Mouse (Mus musculus) embryonic facial prominence, embryonic 14.5 days (tissue): ENCODE measurements around the gene Pdzd2. TPM values are rescaled to one million over a fixed set of nuclear protein-coding genes. Genes with fewer than 3 reads are reported as not detected.
A peak's percentile ranks its signal among the peaks of the same experiment; 100 is the strongest.

Source experiments
- ATAC-seq: fragments of 200-750 bp; cut with Nextera tagmentation; 2 replicates; pipeline ENCODE4 v1.8.0; 2017; ENCODE audit warnings: low read depth, moderate number of reproducible peaks, moderate TSS enrichment
- DNase-seq: peaks from one replicate; pipeline ENCODE4 v3.0.0-alpha.2; 2015; ENCODE audit warnings: low spot score
- H3K27ac ChIP-seq: fragments of 300-500 bp; sonication (generic); replicated peaks from 2 replicates; pipeline ENCODE4 v1.5.1; 2014; ENCODE audit warnings: low read depth, mild to moderate bottlenecking, low read length, moderate library complexity
- H3K27me3 ChIP-seq: fragments of 300-500 bp; sonication (generic); replicated peaks from 2 replicates; pipeline ENCODE4 v1.6.1; 2014; ENCODE audit warnings: low read length; ENCODE audit not compliant: control insufficient read depth, insufficient read depth
- H3K36me3 ChIP-seq: fragments of 300-500 bp; sonication (generic); 2 replicates; pipeline ENCODE4 v1.6.1; 2014; ENCODE audit warnings: low read length, mixed read lengths; ENCODE audit not compliant: control insufficient read depth, insufficient read depth
- H3K4me1 ChIP-seq: fragments of 300-500 bp; sonication (generic); 2 replicates; pipeline ENCODE4 v1.6.1; 2014; ENCODE audit warnings: antibody characterized with exemption, low read length; ENCODE audit not compliant: control insufficient read depth, insufficient read depth
- H3K4me2 ChIP-seq: fragments of 300-500 bp; sonication (generic); 2 replicates; pipeline ENCODE4 v1.6.1; 2014; ENCODE audit warnings: low read depth, mild to moderate bottlenecking, low read length, moderate library complexity, mixed read lengths
- H3K4me3 ChIP-seq: fragments of 300-500 bp; sonication (generic); 2 replicates; pipeline ENCODE4 v1.5.1; 2014; ENCODE audit warnings: low read depth, mild to moderate bottlenecking, low read length
- H3K9ac ChIP-seq: fragments of 300-500 bp; sonication (generic); 2 replicates; pipeline ENCODE4 v1.6.1; 2014; ENCODE audit warnings: low read depth, mild to moderate bottlenecking, low read length, moderate library complexity, mixed read lengths
- H3K9me3 ChIP-seq: fragments of 300-500 bp; sonication (generic); 2 replicates; pipeline ENCODE4 v1.6.1; 2016; ENCODE audit warnings: low read length; ENCODE audit not compliant: control insufficient read depth
- WGBS: fragments of 180-500 bp; shearing (Covaris S2); extraction: QIAGEN DNeasy Blood & Tissue Kit; methylation state at CpG from one replicate; pipeline ENCODE4 v1.1.7; 2014; 5-methylcytosine and 5-hydroxymethylcytosine counted together
- polyA plus RNA-seq: library from polyadenylated mRNA; unstranded; fragments of >200 nt; fragmentation: Nextera tagmentation; extraction: Ambion mirVana; gene quantifications from 2 replicates; pipeline ENCODE4 v1.2.1, GENCODE M21; 2014

Pdzd2 gene
- polyA plus RNA-seq, 1 experiment from 2014 or later: 28.0 TPM

DNA sequence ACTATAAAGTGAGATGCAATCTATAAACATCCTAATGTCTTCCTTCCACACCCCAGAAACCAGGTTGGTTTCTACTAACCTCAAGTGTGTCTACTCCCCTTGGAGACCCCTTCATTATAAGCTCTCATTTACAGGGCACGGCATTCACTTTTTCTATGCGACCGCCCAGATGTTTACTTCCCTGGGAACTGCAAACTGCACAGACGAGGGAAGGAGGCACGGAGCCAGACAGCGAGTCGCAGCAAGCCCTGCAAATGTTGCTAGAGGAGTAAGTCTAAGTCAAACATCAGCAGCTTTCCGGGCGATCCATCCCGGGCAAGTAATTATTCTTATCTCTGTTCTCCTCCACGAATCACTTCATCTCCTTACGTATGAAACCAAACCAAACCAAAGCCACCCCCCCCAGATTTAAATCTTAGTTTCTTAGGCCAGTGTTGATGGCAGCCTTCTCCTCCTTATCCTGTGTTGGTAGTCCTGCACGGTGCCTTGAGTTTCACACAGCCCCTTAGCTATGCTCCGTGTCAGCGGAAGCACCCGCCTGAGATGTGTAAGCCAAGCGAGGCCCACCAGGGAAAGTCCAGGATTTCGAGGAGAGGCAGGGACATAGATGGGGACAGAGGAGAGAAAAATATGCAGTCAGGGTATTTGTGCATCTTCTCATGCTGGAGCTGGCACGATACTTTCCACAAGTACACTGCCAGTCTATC lies 305.7 kb downstream of the Pdzd2 start:
- H3K4me3 ChIP-seq: no peak overlapping the region
- H3K27ac ChIP-seq: peak overlapping the region; percentile 36
- WGBS: 42% methylated on average over 19 of the region's 19 CpGs
- peak; percentile 63 for ATAC-seq
- peaks cover 17% of the 10 kb centered on the region for H3K4me1 ChIP-seq
- H3K36me3 ChIP-seq: 0 out of 2 replicates have a peak, but pooled peaks cover 5% of the 10 kb centered on the region
- DNase-seq: peak; percentile 86
- no peak overlapping the region for H3K9ac ChIP-seq
- H3K27me3 ChIP-seq: no peaks in the 10 kb centered on the region
- H3K4me2 ChIP-seq: 0 out of 2 replicates have a peak overlapping the region, but pooled peaks have one; percentile 1
- no peaks in the 10 kb centered on the region for H3K9me3 ChIP-seq

DNA sequence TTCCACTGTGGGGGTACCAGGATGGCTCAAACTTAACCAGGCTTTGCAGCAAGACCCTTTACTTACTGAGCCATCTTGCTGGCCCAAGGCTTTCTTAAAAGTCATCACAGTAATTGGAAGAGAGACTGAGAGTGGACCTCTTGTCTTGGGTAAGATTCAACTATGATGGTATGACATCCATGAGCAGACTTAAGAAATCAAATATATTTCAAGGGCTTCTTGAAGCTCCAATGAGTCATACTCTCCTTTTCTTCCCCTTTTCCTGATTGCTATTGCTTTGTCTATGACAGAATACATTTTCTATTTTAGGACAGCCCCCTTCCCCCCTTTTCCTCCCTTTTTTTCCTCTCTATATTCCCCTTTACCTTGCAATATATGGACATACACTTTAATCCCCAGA lies 306.8 kb downstream of the Pdzd2 start:
- Histone ChIP-seq H3K4me2 (no peak overlapping the region), H3K36me3 (0 out of 2 replicates have a peak, but pooled peaks cover 5% of the 10 kb centered on the region), H3K9me3 (no peaks in the 10 kb centered on the region), H3K9ac (no peak overlapping the region), H3K4me1 (peaks cover 17% of the 10 kb centered on the region), H3K27ac (peak overlapping the region; percentile 39; the same call in 1 of the 2 replicates), H3K27me3 (no peaks in the 10 kb centered on the region), H3K4me3 (no peak overlapping the region)
- ATAC-seq (no peak), DNase-seq (no peak)

DNA sequence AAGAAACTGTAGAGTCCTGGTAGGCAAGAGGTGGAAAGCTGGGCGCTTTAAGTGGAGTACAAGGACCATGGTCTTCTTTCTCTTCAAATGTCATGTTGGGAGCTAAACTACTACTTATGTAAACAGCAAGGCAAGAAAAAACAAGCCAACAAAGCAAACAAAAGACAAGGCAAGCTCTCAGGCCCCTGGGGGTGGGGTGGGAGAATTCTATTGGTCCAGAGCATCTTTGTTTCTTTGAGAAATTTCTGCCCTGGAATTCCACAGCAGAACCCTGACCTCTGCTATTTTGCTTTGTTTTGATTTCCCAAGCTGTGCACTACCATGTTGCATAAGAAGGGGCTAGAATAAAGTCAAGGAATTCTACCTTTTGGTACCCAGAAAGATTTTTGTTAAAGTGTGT lies 307.4 kb downstream of the Pdzd2 start:
- Histone ChIP-seq H3K27ac (no peak overlapping the region), H3K9me3 (no peaks in the 10 kb centered on the region), H3K9ac (no peak overlapping the region), H3K4me3 (no peak overlapping the region), H3K4me1 (peaks cover 15% of the 10 kb centered on the region), H3K36me3 (0 out of 2 replicates have a peak, but pooled peaks cover 5% of the 10 kb centered on the region), H3K4me2 (no peak overlapping the region), H3K27me3 (no peaks in the 10 kb centered on the region)
- 84% methylated on average over 1 of the region's 1 CpGs for WGBS
- DNase-seq (no peak), ATAC-seq (no peak)

DNA sequence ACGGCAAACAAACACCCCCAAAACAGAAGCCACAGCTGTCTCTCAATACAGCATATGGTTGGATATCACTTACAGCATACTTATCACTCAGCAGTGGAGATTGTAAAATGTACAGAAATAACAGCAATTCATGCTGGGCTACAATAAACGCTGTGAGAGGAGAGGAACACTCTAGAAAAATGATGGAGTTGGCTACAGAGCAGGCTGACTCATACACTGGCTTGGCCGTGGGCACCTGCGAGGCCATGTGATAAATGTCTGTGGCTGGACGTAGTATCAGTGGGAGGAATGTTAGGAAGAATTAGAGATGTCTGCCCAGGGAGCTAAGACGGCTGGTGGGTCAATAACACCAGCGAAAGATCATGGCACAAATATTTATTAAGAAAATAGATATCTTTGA lies 308.0 kb downstream of the Pdzd2 start:
- Histone ChIP-seq H3K9me3 (no peaks in the 10 kb centered on the region), H3K4me1 (peaks cover 13% of the 10 kb centered on the region), H3K4me2 (no peak overlapping the region), H3K27ac (no peak overlapping the region), H3K4me3 (no peak overlapping the region), H3K9ac (no peak overlapping the region), H3K27me3 (no peaks in the 10 kb centered on the region), H3K36me3 (no peaks in the 10 kb centered on the region)
- WGBS: 72% methylated on average over 7 of the region's 7 CpGs
- DNase-seq: no peak
- ATAC-seq: no peak

DNA sequence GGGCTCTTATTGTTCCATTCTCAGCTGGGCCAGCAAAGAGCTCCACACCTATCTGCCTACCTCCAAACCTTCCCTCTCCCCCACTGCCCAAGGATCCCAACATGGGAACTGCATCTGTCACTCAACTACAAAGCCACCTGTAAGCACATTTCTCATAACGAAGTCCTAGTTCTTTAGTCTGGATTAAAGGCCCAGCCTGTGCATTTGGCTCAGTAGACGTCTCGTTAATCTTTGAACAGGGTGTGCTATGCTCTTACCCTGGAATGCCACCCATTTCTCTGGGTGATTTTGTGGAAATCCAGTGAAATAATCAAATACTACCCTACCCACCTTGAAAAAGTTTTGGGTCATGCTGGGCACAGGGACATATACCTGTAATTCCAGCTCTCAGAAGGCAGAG lies 308.5 kb downstream of the Pdzd2 start:
- no peak overlapping the region for H3K4me3 ChIP-seq
- ATAC-seq: no peak

DNA sequence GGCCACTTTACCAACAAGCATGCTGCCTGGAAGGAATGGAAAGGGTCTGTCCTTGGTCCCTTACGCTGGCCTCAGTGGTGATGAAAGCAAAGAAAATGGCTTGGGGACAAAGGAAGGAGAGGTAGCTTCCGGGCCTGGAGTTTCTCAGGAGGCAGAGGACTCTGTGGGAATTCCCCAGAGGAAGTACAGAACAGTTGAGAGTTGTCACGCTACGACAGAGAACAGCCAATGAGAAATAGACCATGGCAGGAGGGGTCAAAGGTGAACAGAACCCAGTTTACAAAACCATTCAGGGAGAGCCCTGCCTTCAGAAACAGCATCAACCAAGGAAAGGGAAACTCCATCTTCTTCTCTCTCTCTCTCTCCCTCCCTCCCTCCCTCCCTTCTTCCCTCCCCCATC lies 309.1 kb downstream of the Pdzd2 start:
- no peaks in the 10 kb centered on the region for H3K9me3 ChIP-seq
- no peak for DNase-seq
- no peaks in the 10 kb centered on the region for H3K27me3 ChIP-seq
- 37% methylated on average over 4 of the region's 4 CpGs for WGBS
- no peak overlapping the region for H3K27ac ChIP-seq
- H3K36me3 ChIP-seq: no peaks in the 10 kb centered on the region
- peaks cover 13% of the 10 kb centered on the region for H3K4me1 ChIP-seq
- ATAC-seq: no peak
- H3K4me2 ChIP-seq: no peak overlapping the region
- no peak overlapping the region for H3K4me3 ChIP-seq
- H3K9ac ChIP-seq: no peak overlapping the region

More for the DNA sequence above, 308.5 kb downstream of the Pdzd2 start:
- Histone ChIP-seq H3K27me3 (no peaks in the 10 kb centered on the region), H3K9me3 (no peaks in the 10 kb centered on the region), H3K27ac (no peak overlapping the region), H3K4me1 (peaks cover 13% of the 10 kb centered on the region), H3K9ac (no peak overlapping the region), H3K36me3 (no peaks in the 10 kb centered on the region), H3K4me2 (no peak overlapping the region)
- 82% methylated on average over 3 of the region's 3 CpGs for WGBS
- no peak for DNase-seq

DNA sequence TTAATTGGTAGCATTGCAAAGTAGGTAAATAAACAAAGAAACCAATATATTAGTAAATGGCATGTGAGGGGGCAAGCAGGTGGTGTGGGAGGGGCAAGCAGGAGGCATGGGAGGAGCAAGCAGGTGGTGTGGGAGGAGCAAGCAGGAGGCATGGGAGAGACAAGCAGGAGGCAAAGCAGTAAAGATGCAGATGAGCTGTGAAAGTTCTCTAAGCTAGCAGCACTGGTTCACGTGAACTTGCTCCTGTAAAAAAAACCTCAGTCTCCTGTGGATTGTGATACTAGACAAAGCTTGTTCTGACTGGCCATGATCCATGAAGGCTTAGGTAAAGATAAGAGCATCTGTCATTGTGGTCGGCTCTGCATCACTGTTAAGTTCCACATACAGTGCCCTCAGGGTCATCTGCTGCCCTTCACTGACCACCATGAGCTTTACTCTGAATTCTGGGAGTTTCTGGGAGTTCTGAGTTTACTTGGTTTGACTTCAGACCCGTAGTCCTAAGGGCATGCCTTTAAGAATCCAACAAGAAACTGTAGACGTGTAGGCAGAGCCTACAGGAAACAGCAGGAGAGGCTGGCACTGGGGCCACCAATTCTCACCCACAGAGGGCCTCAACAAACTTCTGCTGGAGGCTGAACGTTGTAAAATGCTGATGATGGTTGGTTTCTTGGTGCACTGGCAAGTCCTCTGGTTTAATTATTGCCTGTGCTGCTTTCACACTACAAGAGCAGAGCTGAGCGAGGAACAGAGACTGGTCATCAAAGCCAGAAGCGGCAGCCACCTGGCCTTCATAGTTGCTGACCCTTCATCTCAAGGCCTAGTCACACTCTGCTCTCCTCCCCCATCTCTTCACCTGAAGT lies 309.9 kb downstream of the Pdzd2 start:
- WGBS: 55% methylated on average over 7 of the region's 7 CpGs
- H3K4me2 ChIP-seq: no peak overlapping the region
- no peak overlapping the region for H3K4me3 ChIP-seq
- no peak overlapping the region for H3K27ac ChIP-seq
- no peaks in the 10 kb centered on the region for H3K36me3 ChIP-seq
- no peak overlapping the region for H3K9ac ChIP-seq
- no peak for ATAC-seq
- H3K27me3 ChIP-seq: no peaks in the 10 kb centered on the region
- peaks cover 13% of the 10 kb centered on the region for H3K4me1 ChIP-seq
- H3K9me3 ChIP-seq: no peaks in the 10 kb centered on the region
- no peak for DNase-seq

DNA sequence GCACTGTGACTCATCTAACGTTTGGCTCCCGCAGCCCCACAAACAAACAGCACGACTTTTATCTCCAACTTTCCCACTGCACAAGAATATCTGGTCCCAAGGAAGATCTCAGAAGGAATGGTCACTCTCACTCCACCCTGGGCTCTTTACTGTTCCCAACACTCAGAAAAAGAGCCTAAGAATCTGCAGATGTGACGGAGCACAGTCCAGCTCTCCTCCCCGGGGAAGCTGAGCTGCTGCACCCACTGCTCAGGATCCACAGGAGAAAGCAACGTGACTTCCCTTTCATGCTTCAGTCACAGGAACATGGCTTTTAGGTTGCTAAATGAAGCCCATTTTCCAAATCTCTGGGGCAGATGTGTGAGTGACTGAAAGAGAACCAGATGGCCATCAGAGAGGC lies 311.9 kb downstream of the Pdzd2 start:
- H3K36me3 ChIP-seq: no peaks in the 10 kb centered on the region
- no peak for DNase-seq
- no peaks in the 10 kb centered on the region for H3K27me3 ChIP-seq
- H3K9ac ChIP-seq: no peak overlapping the region
- H3K27ac ChIP-seq: no peak overlapping the region
- 68% methylated on average over 6 of the region's 6 CpGs for WGBS
- H3K4me3 ChIP-seq: no peak overlapping the region
- H3K4me2 ChIP-seq: no peak overlapping the region
- no peaks in the 10 kb centered on the region for H3K9me3 ChIP-seq
- H3K4me1 ChIP-seq: peaks cover under 1% of the 10 kb centered on the region
- no peak for ATAC-seq
